Mouse (Mus musculus) limb, embryonic 13.5 days (tissue): ENCODE measurements around the gene Gm765. TPM values are rescaled to one million over a fixed set of nuclear protein-coding genes. Genes with fewer than 3 reads are reported as not detected.
A peak's percentile ranks its signal among the peaks of the same experiment; 100 is the strongest.

Experiments
- ATAC-seq: fragments of 200-750 bp; cut with Nextera tagmentation; 2 replicates; pipeline ENCODE4 v1.8.0; 2017; ENCODE audit warnings: low read depth, moderate number of reproducible peaks, moderate TSS enrichment; ENCODE audit not compliant: low FRiP score
- H3K27ac ChIP-seq: fragments of 300-500 bp; sonication (generic); 2 replicates; pipeline ENCODE4 v1.5.1; 2015; ENCODE audit warnings: inconsistent platforms, mild to moderate bottlenecking, moderate library complexity
- H3K27me3 ChIP-seq: fragments of 300-500 bp; sonication (generic); 2 replicates; pipeline ENCODE4 v1.6.1; 2015; ENCODE audit warnings: mild to moderate bottlenecking, inconsistent platforms
- H3K36me3 ChIP-seq: fragments of 300-500 bp; sonication (generic); 2 replicates; pipeline ENCODE4 v1.6.1; 2015; ENCODE audit warnings: inconsistent platforms, mild to moderate bottlenecking, moderate library complexity
- H3K4me1 ChIP-seq: fragments of 300-500 bp; sonication (generic); 2 replicates; pipeline ENCODE4 v1.6.1; 2015; ENCODE audit warnings: inconsistent platforms
- H3K4me2 ChIP-seq: fragments of 300-500 bp; sonication (generic); replicated peaks from 2 replicates; pipeline ENCODE4 v1.6.1; 2015; ENCODE audit warnings: inconsistent platforms, mild to moderate bottlenecking, moderate library complexity
- H3K4me3 ChIP-seq: fragments of 300-500 bp; sonication (generic); 2 replicates; pipeline ENCODE4 v1.5.1; 2015; ENCODE audit warnings: moderate library complexity, mild to moderate bottlenecking, inconsistent platforms
- H3K9ac ChIP-seq: fragments of 300-500 bp; sonication (generic); 2 replicates; pipeline ENCODE4 v1.6.1; 2015; ENCODE audit warnings: mild to moderate bottlenecking, inconsistent platforms
- H3K9me3 ChIP-seq: fragments of 300-500 bp; sonication (generic); 2 replicates; pipeline ENCODE4 v1.6.1; 2016; ENCODE audit warnings: inconsistent platforms
- WGBS: fragments of 180-500 bp; shearing (Covaris S2); methylation state at CpG from one replicate; pipeline ENCODE4 v1.1.7; 2015; 5-methylcytosine and 5-hydroxymethylcytosine counted together
- polyA plus RNA-seq: library from polyadenylated mRNA; unstranded; fragments of >200 nt; fragmentation: Nextera tagmentation; extraction: Ambion mirVana; gene quantifications from 2 replicates; pipeline ENCODE4 v1.2.1, GENCODE M21; 2015

The Gm765 gene
- polyA plus RNA-seq, 1 experiment from 2014 or later = 2.1 TPM

DNA sequence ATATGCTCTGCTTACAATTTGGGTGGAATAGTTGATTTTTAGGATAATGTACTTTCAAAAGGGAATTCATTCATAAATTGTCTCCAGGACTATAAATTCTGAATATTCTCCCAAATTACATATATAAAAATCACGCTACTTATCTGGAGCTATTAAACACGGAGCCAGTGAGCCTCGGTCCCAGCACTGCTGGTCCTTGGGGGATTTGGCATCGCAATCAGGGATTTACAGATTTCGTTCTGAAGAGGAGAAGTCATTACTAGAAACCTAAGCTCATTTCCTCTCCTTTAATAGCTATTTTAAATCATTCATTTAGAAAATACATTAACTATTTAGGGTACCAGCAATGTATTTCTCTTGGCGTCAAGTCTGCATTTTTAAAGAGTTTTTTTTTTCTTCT, 55.0 kb downstream of the Gm765 start:
- H3K36me3 ChIP-seq = no peaks in the 10 kb centered on the region
- H3K4me3 ChIP-seq = no peak overlapping the region
- 0 out of 2 replicates have a peak overlapping the region, but pooled peaks have one; percentile 34 for H3K4me2 ChIP-seq
- peaks cover 8% of the 10 kb centered on the region for H3K4me1 ChIP-seq
- no peaks in the 10 kb centered on the region for H3K9me3 ChIP-seq
- no peak overlapping the region for H3K9ac ChIP-seq
- WGBS = 14% methylated on average over 6 of the region's 6 CpGs
- no peaks in the 10 kb centered on the region for H3K27me3 ChIP-seq
- no peak overlapping the region for H3K27ac ChIP-seq
- no peak for ATAC-seq

DNA sequence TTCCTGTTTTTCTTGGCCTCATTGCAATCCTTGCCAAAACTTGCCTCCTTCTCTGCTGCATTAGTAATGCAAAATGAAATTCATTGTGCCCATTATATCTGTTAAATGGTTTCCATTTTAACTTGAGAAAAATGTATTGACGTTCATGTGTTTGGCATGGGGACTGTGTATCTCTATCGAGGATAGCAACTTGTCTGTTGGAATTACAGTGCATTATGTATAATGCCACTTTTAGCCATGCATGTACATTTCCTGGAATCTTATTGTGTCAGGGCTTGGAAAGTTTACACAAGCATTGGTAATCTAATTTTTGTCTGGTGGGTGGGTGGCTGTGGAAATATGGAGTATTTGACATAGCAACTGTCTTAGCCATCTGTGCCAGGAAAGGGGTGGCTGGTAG, 57.4 kb downstream of the Gm765 start:
- no peaks in the 10 kb centered on the region for H3K9me3 ChIP-seq
- H3K36me3 ChIP-seq = no peaks in the 10 kb centered on the region
- H3K9ac ChIP-seq = no peak overlapping the region
- no peak overlapping the region for H3K4me2 ChIP-seq
- no peaks in the 10 kb centered on the region for H3K27me3 ChIP-seq
- H3K4me1 ChIP-seq = peaks cover 4% of the 10 kb centered on the region; the same call in 1 of the 2 replicates
- WGBS = 80% methylated on average over 2 of the region's 2 CpGs
- no peak for ATAC-seq
- no peak overlapping the region for H3K4me3 ChIP-seq
- H3K27ac ChIP-seq = no peak overlapping the region

DNA sequence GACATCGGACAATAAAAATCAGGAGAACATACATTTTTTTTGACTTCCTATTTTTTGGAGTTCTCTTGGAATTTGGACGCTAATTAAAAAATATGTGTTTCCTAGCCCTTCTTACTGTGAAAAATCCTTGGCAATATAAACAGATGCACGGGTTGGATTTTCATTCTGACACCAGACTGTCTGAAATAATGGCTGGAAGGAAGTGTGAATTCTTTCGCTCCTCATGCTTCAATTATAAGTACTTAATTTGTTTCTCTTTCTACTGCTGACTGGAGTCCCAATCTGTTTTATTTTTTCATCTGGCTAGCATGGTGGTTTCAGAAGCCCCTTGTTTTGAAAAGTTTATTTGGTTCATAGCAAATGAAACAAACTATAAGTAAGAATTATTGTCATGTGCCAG, 59.8 kb downstream of the Gm765 start:
- Histone ChIP-seq H3K27me3 (no peaks in the 10 kb centered on the region), H3K4me1 (no peaks in the 10 kb centered on the region), H3K9ac (no peak overlapping the region), H3K9me3 (no peaks in the 10 kb centered on the region), H3K4me3 (no peak overlapping the region), H3K4me2 (no peak overlapping the region), H3K36me3 (no peaks in the 10 kb centered on the region), H3K27ac (no peak overlapping the region)
- WGBS = 74% methylated on average over 4 of the region's 4 CpGs
- ATAC-seq = no peak

DNA sequence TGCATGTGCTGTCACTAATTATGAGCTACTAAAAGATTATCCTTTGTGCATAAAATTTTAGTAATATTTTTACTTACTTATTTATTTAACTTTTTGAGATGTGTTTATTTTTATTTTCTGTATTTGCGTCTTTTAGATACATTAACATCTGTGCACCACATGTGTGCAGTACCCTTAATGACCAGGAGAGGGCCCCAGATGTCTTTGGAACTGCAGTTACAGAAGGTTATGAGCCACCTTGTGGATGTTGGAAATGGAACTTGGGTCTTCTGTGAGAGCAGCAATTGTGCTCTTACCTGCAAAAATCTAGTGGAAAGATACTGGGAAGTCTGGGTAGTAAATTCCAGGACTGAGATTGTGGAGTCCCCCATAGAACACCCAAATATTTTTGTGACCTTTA, 71.0 kb downstream of the Gm765 start:
- no peaks in the 10 kb centered on the region for H3K9me3 ChIP-seq

DNA sequence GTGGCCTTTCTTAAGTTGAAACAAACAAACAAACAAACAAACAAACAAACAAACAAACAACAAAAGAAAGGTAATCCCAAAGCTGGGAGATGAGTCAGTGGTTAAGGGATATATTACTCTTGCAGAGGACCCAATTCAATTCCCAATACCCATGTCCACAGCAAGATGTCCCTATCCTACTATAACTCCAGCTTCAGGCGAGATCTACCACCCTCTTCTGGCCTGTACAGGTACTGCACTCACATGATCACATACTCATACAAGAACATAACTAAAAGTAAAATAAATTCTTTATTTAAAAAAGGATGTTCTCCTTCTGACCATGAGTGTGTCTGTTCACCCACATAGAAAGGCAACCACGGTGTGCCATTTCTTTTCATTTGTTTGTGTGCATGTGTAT, 79.6 kb downstream of the Gm765 start:
- H3K4me1 ChIP-seq = peaks cover 18% of the 10 kb centered on the region
- peaks cover 14% of the 10 kb centered on the region for H3K9me3 ChIP-seq
- 60% methylated on average over 2 of the region's 2 CpGs for WGBS
- H3K9ac ChIP-seq = no peak overlapping the region
- H3K4me3 ChIP-seq = no peak overlapping the region
- H3K4me2 ChIP-seq = no peak overlapping the region
- no peaks in the 10 kb centered on the region for H3K27me3 ChIP-seq
- no peak for ATAC-seq
- no peak overlapping the region for H3K27ac ChIP-seq
- H3K36me3 ChIP-seq = no peaks in the 10 kb centered on the region; the same call in 1 of the 2 replicates

More for the DNA sequence above, 71.0 kb downstream of the Gm765 start:
- no peaks in the 10 kb centered on the region for H3K4me1 ChIP-seq
- no peak overlapping the region for H3K27ac ChIP-seq
- H3K4me3 ChIP-seq = no peak overlapping the region
- no peak overlapping the region for H3K4me2 ChIP-seq
- H3K36me3 ChIP-seq = no peaks in the 10 kb centered on the region
- no peak for ATAC-seq
- WGBS = 78% methylated on average over 1 of the region's 1 CpGs
- H3K27me3 ChIP-seq = no peaks in the 10 kb centered on the region
- no peak overlapping the region for H3K9ac ChIP-seq

DNA sequence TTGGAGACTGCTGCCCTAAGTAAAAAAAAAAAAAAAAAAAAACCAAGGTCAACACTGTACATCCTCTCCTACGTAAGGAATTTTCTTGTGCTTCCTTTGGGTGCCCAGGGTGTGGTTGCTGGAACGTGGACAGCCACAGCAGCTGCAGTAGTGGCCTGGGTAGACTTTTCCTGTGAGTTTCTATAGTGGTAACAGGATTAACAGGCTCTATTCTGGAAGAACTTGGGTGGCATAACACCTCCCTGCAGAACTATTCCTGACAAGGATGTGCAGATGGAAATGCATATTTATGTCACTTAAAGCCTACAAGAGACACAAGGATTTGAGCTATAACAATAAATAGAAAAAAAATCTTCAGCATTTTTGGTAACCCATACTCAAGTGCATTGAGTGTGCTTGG, 83.5 kb downstream of the Gm765 start:
- Histone ChIP-seq H3K4me2 (no peak overlapping the region), H3K36me3 (no peaks in the 10 kb centered on the region; the same call in 1 of the 2 replicates), H3K4me3 (no peak overlapping the region), H3K9me3 (peaks cover 14% of the 10 kb centered on the region), H3K9ac (no peak overlapping the region), H3K27ac (peak overlapping the region; percentile 22; the same call in 1 of the 2 replicates), H3K27me3 (no peaks in the 10 kb centered on the region), H3K4me1 (peaks cover 14% of the 10 kb centered on the region)
- ATAC-seq = no peak
- 23% methylated on average over 2 of the region's 2 CpGs for WGBS

DNA sequence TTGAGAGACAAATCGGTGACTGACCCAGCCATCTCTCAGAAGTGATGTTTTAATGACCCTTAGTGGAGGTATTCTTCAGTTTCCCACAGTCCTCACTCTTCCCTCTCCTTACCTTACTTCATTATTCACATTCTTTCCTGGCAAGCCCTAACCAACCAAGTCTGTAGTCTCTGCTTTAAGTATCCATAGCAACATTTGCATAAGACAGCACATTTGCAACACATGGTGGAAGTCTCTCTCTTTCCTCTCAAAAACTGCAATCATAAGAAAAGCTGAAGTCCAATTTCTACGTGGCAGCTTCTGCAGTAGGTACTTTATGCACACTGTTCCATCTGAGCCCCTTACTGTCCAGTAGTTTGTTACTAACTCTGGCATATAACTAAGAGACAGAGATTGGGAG, 96.1 kb downstream of the Gm765 start:
- H3K4me1 ChIP-seq = peaks cover 22% of the 10 kb centered on the region
- no peaks in the 10 kb centered on the region for H3K27me3 ChIP-seq
- H3K27ac ChIP-seq = no peak overlapping the region
- ATAC-seq = no peak
- no peaks in the 10 kb centered on the region for H3K9me3 ChIP-seq
- no peak overlapping the region for H3K9ac ChIP-seq
- no peak overlapping the region for H3K4me2 ChIP-seq
- H3K4me3 ChIP-seq = no peak overlapping the region
- H3K36me3 ChIP-seq = no peaks in the 10 kb centered on the region
- WGBS = 69% methylated on average over 2 of the region's 2 CpGs

DNA sequence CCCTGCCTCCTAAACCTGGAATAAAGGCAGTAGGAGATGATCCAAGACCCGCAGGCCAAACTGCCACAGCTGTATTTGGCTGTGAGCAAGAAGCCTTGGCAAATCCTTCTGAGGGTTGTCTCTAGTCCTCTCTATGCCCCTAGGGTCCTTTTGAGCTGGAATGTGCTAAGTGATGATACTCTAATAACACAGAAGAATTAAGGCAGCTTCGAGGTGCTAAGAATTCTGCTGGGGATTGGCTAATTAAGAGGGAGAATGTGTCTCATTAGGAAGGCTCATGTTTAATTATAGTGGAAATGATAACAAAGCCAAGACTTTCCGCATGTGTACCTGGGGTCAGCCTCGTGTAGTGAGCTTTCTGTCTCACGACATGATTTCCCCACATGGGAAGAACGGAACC, 99.4 kb downstream of the Gm765 start:
- peaks cover 37% of the 10 kb centered on the region for H3K4me1 ChIP-seq
- H3K4me3 ChIP-seq = no peak overlapping the region
- H3K4me2 ChIP-seq = no peak overlapping the region
- no peak overlapping the region for H3K9ac ChIP-seq
- no peaks in the 10 kb centered on the region for H3K36me3 ChIP-seq
- no peaks in the 10 kb centered on the region for H3K9me3 ChIP-seq
- H3K27ac ChIP-seq = 0 out of 2 replicates have a peak overlapping the region, but pooled peaks have one; percentile 33
- ATAC-seq = no peak
- H3K27me3 ChIP-seq = no peaks in the 10 kb centered on the region
- WGBS = 37% methylated on average over 6 of the region's 6 CpGs

DNA sequence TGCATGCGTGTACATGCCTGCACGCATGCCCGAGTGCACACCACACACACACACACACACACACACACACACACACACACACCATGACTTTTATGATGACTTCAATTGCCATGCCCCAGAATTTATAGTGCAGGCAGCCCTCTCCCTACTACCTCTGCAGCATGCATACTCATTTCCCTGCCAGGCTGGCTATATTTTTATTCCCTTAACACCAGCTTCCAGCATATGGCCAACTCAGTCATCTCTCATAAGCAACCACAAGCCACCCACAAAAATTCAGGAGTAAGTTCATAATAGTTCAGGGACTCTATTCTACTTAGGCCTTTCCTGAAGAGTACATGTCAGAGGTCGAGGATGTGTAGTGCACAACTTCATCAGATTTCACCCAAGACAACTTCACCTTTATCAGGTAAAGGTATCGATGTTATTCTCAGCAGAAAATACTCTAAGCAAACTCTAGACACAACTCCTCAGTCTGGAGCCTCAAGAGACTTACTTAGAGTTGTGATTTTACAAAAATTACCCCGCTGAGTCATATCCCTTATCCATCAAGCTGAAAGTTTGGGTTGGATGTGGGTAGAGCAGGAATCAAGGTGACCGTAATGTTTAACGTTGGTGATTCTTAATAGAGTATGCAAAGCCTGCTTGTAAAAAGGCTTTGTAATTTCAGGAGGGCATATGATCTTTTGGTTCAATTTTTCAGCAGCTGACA, 101.8 kb downstream of the Gm765 start:
- H3K9ac ChIP-seq = no peak overlapping the region
- no peak overlapping the region for H3K4me2 ChIP-seq
- no peaks in the 10 kb centered on the region for H3K27me3 ChIP-seq
- no peaks in the 10 kb centered on the region for H3K36me3 ChIP-seq
- H3K9me3 ChIP-seq = no peaks in the 10 kb centered on the region
- H3K27ac ChIP-seq = peak overlapping the region; percentile 76
- no peak; the same call in 1 of the 2 replicates for ATAC-seq
- no peak overlapping the region for H3K4me3 ChIP-seq
- WGBS = 56% methylated on average over 8 of the region's 8 CpGs
- peaks cover 37% of the 10 kb centered on the region for H3K4me1 ChIP-seq

DNA sequence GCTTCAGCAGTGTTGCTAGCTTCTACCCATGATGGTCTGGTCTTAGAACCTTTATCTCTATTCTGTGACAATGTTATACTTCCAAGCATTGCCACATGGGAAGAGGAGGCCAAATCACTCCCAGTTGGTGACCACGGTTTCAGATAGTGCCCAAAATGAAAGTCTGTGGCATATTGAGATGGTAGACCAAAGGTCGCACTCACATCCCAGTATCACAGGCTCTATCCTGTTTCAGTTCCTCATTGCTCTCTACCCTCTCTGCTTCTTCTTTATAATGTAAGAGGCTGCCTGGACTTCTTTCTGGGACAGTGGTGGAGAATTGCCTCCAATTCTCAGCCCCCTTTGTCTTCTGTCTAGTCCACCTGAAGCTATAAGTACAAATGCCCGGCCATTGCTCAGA, 108.5 kb downstream of the Gm765 start:
- H3K36me3 ChIP-seq = no peaks in the 10 kb centered on the region
- WGBS = 91% methylated on average over 3 of the region's 3 CpGs
- H3K4me3 ChIP-seq = no peak overlapping the region
- no peak overlapping the region for H3K4me2 ChIP-seq
- no peak for ATAC-seq
- no peak overlapping the region for H3K27ac ChIP-seq
- H3K27me3 ChIP-seq = no peaks in the 10 kb centered on the region
- H3K9me3 ChIP-seq = no peaks in the 10 kb centered on the region
- H3K9ac ChIP-seq = no peak overlapping the region
- no peaks in the 10 kb centered on the region for H3K4me1 ChIP-seq

DNA sequence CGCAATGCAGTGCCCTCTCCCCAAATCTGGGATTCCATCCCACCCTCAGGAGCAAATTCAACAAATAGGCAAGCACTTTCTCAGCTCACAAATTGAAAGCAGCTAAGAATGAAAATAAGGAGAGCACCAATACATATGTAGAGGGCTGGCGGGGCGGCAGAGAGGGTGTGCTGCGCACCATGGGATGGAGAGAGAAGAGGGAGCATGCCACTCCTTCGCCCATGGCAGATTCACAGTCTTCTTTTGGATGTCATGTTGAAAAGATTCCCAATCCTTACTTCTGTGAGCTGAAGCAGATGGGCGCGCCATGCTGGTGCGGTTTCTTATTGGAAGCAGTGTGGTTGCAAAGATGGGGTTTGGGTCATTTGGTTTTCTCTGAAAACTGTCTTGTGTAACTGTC, 118.6 kb downstream of the Gm765 start:
- Histone ChIP-seq H3K36me3 (no peaks in the 10 kb centered on the region), H3K9me3 (peaks cover 2% of the 10 kb centered on the region; the same call in 1 of the 2 replicates), H3K4me3 (no peak overlapping the region), H3K4me1 (peaks cover 11% of the 10 kb centered on the region), H3K4me2 (no peak overlapping the region), H3K27ac (no peak overlapping the region; the same call in 1 of the 2 replicates), H3K27me3 (no peaks in the 10 kb centered on the region), H3K9ac (no peak overlapping the region)
- WGBS = 98% methylated on average over 8 of the region's 8 CpGs
- ATAC-seq = no peak

DNA sequence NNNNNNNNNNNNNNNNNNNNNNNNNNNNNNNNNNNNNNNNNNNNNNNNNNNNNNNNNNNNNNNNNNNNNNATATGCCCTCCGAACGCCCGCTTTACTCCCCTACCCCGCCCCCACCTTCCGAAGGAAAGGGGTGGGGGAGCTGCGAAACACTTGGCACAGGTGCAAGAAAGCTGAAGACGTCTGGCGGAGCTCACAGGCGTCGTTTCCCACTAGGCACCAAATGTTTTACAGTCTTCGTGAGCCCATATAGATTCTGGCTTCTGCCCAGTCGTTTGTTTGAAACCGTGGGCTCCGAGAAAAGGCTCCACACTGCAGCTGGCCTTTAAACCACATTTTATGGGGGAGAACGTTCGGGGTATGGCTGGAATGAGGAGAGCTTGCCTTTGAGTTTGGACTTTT, 120.6 kb downstream of the Gm765 start:
- Histone ChIP-seq H3K4me3 (no peak overlapping the region), H3K27ac (peak overlapping the region; percentile 84), H3K4me2 (peak overlapping the region; percentile 55), H3K27me3 (no peaks in the 10 kb centered on the region), H3K36me3 (no peaks in the 10 kb centered on the region), H3K9ac (no peak overlapping the region), H3K9me3 (peaks cover 2% of the 10 kb centered on the region; the same call in 1 of the 2 replicates), H3K4me1 (peaks cover 11% of the 10 kb centered on the region)
- 21% methylated on average over 16 of the region's 16 CpGs for WGBS
- ATAC-seq = peak; percentile 96

DNA sequence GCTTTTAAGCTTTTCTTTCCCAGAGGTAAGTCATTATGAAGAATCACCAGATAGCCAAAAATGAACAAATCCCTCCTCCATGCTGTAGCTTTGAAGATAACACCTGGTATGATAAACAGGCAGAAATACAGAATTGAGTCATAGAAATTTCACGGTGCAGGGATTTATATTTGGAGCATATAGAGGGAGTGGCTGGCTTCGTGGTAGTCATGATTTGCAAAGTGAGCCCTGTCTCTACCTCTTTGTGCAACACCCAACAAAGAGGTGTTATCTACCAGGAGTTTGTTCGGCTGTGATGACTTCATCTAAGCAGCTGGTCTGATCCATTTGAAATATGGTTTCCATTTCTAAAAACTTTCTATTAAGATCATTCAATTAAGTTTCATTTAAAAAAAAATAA, 130.3 kb downstream of the Gm765 start:
- peaks cover 18% of the 10 kb centered on the region for H3K4me1 ChIP-seq
- no peaks in the 10 kb centered on the region for H3K36me3 ChIP-seq
- 65% methylated on average over 3 of the region's 3 CpGs for WGBS
- H3K9me3 ChIP-seq = no peaks in the 10 kb centered on the region
- ATAC-seq = peak; percentile 67; the same call in 1 of the 2 replicates
- H3K27ac ChIP-seq = peak overlapping the region; percentile 28; the same call in 1 of the 2 replicates
- H3K27me3 ChIP-seq = no peaks in the 10 kb centered on the region
- no peak overlapping the region for H3K4me2 ChIP-seq
- H3K4me3 ChIP-seq = no peak overlapping the region
- H3K9ac ChIP-seq = no peak overlapping the region
